Mouse (Mus musculus) gastrocnemius, adult 18-20 months (tissue): ENCODE measurements around the gene Cbx8. TPM values are rescaled to one million over a fixed set of nuclear protein-coding genes. Genes with fewer than 3 reads are reported as not detected.
A peak's percentile ranks its signal among the peaks of the same experiment; 100 is the strongest.

Source experiments
- DNase-seq: peaks from one replicate; pipeline ENCODE4 v3.0.0; 2021; ENCODE audit warnings: low spot score
- long read RNA-seq, 2 experiments: library from polyadenylated mRNA; stranded (forward); transcript quantifications; one replicate each; pipeline ENCODE4 v2.0.0; 2021
- total RNA-seq, 2 experiments: library from RNA; stranded (reverse); gene quantifications; 2 replicates each; pipeline ENCODE4 v1.2.3; 2021

Cbx8 gene
- 1 to 10 TPM; 2.6 to 3.5 TPM for total RNA-seq
- long read RNA-seq, experiment 1 = 0 reads
- long read RNA-seq, experiment 2, partial matches to known transcripts = 0 of 4 reads
- long read RNA-seq, experiment 2, other reads (novel, unspliced or antisense) = 2 of 4 reads

GRCm38 (mm10) chr11:119040600-119041324 lies at the start of gene Cbx8:
TSS of gene Cbx8 (minus strand) at chr11:119040969.
- peak; percentile 99 for DNase-seq

GRCm38 (mm10) chr11:119090076-119090960 lies 49.5 kb upstream of the Cbx8 start:
- DNase-seq = no peak

GRCm38 (mm10) chr11:119089235-119090075 lies 48.7 kb upstream of the Cbx8 start:
- DNase-seq = no peak

GRCm38 (mm10) chr11:119088391-119089234 lies 47.8 kb upstream of the Cbx8 start:
- no peak for DNase-seq

GRCm38 (mm10) chr11:119087301-119088082 lies 46.7 kb upstream of the Cbx8 start:
- peak; percentile 53 for DNase-seq

GRCm38 (mm10) chr11:119086144-119086971 lies 45.6 kb upstream of the Cbx8 start, which contains the start of gene Cbx4:
TSS of gene Cbx4 (minus strand) at chr11:119086221.
- peak; percentile 90 for DNase-seq

GRCm38 (mm10) chr11:119085279-119086062 lies 44.7 kb upstream of the Cbx8 start:
- peak; percentile 48 for DNase-seq

GRCm38 (mm10) chr11:119084446-119085278 lies 43.9 kb upstream of the Cbx8 start:
- DNase-seq = no peak

- DNase-seq = no peak
Observed at GRCm38 (mm10) chr11:119083724-119084445, 43.1 kb upstream of the Cbx8 start.

GRCm38 (mm10) chr11:119082638-119083599 lies 42.1 kb upstream of the Cbx8 start:
- no peak for DNase-seq

- no peak for DNase-seq
Observed at GRCm38 (mm10) chr11:119081839-119082637, 41.3 kb upstream of the Cbx8 start.

- DNase-seq = no peak
Observed at GRCm38 (mm10) chr11:119081148-119081838, 40.5 kb upstream of the Cbx8 start.

GRCm38 (mm10) chr11:119080461-119081147 lies 39.8 kb upstream of the Cbx8 start:
- no peak for DNase-seq
